Mouse (Mus musculus) midbrain, embryonic 14.5 days (tissue): ENCODE results near the gene Cyth3. TPM values are rescaled to one million over a fixed set of nuclear protein-coding genes. Genes with fewer than 3 reads are reported as not detected.

Experiments used
- ATAC-seq: fragments of 200-750 bp; cut with Nextera tagmentation; 2 replicates; pipeline ENCODE4 v1.8.0; 2017; ENCODE audit warnings: moderate number of reproducible peaks, moderate library complexity; ENCODE audit not compliant: low FRiP score, low TSS enrichment
- DNase-seq: peaks from one replicate; pipeline ENCODE4 v3.0.0-alpha.2; 2015
- H3K27ac ChIP-seq: fragments of 300-500 bp; sonication (generic); replicated peaks from 2 replicates; pipeline ENCODE4 v1.5.1; 2014; ENCODE audit warnings: mild to moderate bottlenecking, low read depth, low read length, moderate library complexity
- H3K27me3 ChIP-seq: fragments of 300-500 bp; sonication (generic); 2 replicates; pipeline ENCODE4 v1.6.1; 2014; ENCODE audit warnings: low read length, control low read depth, mixed read lengths; ENCODE audit not compliant: control insufficient read depth, insufficient read depth
- H3K36me3 ChIP-seq: fragments of 300-500 bp; sonication (generic); 2 replicates; pipeline ENCODE4 v1.6.1; 2014; ENCODE audit warnings: low read length, control low read depth; ENCODE audit not compliant: control insufficient read depth, insufficient read depth
- H3K4me1 ChIP-seq: fragments of 300-500 bp; sonication (generic); 2 replicates; pipeline ENCODE4 v1.6.1; 2014; ENCODE audit warnings: mild to moderate bottlenecking, antibody characterized with exemption, low read length, control low read depth; ENCODE audit not compliant: control insufficient read depth, insufficient read depth
- H3K4me2 ChIP-seq: fragments of 300-500 bp; sonication (generic); 2 replicates; pipeline ENCODE4 v1.6.1; 2014; ENCODE audit warnings: mild to moderate bottlenecking, low read length, moderate library complexity
- H3K4me3 ChIP-seq: fragments of 300-500 bp; sonication (generic); replicated peaks from 2 replicates; pipeline ENCODE4 v1.5.1; 2014; ENCODE audit warnings: low read depth, low read length
- H3K9ac ChIP-seq: fragments of 300-500 bp; sonication (generic); replicated peaks from 2 replicates; pipeline ENCODE4 v1.6.1; 2014; ENCODE audit warnings: mild to moderate bottlenecking, low read length, moderate library complexity
- H3K9me3 ChIP-seq: fragments of 300-500 bp; sonication (generic); 2 replicates; pipeline ENCODE4 v1.6.1; 2016; ENCODE audit warnings: low read length, control low read depth, mixed read lengths; ENCODE audit not compliant: control insufficient read depth
- WGBS: fragments of 180-500 bp; shearing (Covaris S2); extraction: QIAGEN DNeasy Blood & Tissue Kit; methylation state at CpG from one replicate; pipeline ENCODE4 v1.1.7; 2014; 5-methylcytosine and 5-hydroxymethylcytosine counted together
- polyA plus RNA-seq: library from polyadenylated mRNA; unstranded; fragments of >200 nt; fragmentation: Nextera tagmentation; extraction: Ambion mirVana; gene quantifications from 2 replicates; pipeline ENCODE4 v1.2.1, GENCODE M21; 2014

Cyth3 gene
- polyA plus RNA-seq, 1 experiment from 2014 or later = 38.0 TPM

DNA sequence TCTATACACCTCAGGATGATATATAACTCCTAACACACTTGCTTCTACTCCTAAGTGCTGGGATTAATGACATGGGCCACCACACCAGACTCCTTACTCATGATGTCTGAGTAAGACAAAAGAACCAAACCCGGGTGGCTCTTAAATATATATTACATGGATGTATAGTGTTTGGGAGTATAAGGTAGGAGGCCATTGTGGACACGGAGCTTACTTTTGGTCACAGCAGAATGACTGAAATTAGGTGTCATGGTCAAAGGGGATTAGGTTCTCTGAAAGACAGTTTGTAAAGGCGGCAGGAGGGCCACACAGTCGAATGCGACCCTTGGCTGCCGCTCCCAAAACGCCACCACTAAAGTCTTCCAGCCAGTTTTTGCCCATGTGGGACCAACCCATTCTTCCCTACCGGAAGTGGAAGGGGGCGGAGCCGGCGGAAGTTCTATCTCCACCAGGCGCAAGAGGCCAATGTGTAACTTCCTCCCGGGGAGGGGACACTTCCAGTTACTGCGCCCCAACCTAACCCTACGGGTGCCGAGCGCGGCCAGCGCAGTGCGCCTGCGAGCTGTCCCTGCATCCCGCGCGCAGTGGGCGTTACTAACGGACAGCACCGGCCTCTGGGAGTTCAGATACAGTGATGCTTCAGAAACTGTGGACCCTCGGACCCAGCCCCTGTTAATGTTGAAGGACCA is 135.7 kb downstream of the Cyth3 start:
- WGBS = 13% methylated on average over 28 of the region's 28 CpGs
- no peaks in the 10 kb centered on the region for H3K9me3 ChIP-seq

DNA sequence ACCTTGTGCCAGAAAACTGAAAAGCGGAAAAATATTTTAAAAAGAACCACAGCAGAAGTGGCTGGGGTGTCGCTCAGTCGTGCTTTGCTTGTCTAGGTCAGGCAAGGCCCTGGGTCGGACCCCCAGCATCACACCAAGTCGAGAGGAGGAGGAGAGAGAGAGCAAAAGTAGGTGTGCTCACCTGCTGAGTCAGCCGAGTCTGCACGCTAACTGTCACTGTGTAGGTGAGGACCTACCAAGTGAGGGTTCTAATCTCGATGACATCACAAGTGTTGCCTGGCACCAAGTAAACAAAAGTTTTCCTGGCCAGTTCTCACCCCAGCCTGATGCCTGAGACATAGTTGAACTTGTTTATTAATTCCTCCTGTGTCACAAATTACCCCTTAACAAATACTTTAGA is 137.3 kb downstream of the Cyth3 start:
- Histone ChIP-seq H3K36me3 (peaks cover 12% of the 10 kb centered on the region), H3K9ac (0 out of 2 replicates have a peak overlapping the region, but pooled peaks have one; percentile 62), H3K27ac (no peak overlapping the region), H3K4me3 (no peak overlapping the region; the same call in 1 of the 2 replicates), H3K9me3 (no peaks in the 10 kb centered on the region), H3K27me3 (no peaks in the 10 kb centered on the region), H3K4me1 (peaks cover 9% of the 10 kb centered on the region), H3K4me2 (no peak overlapping the region; the same call in 1 of the 2 replicates)
- WGBS = 87% methylated on average over 8 of the region's 8 CpGs
- no peak for DNase-seq
- no peak for ATAC-seq

More for the DNA sequence above, 135.7 kb downstream of the Cyth3 start:
- Histone ChIP-seq H3K4me3 (peak overlapping the region; percentile 49), H3K27ac (peak overlapping the region; percentile 38; the same call in 1 of the 2 replicates), H3K27me3 (no peaks in the 10 kb centered on the region), H3K36me3 (0 out of 2 replicates have a peak, but pooled peaks cover 2% of the 10 kb centered on the region), H3K4me1 (peaks cover 9% of the 10 kb centered on the region), H3K9ac (peak overlapping the region; percentile 62), H3K4me2 (peak overlapping the region; percentile 71)
- ATAC-seq = peak; percentile 87
- peak; percentile 94 for DNase-seq

Other genes with a start within 250 kb of the Cyth3 start
- 134 and 139 TPM in 2 replicates for gene Kdelr2, start 218.6 kb upstream of the Cyth3 start, polyA plus RNA-seq
- 17.6 and 17.8 TPM in 2 replicates for gene Daglb, start 157.9 kb upstream of the Cyth3 start, polyA plus RNA-seq
- 425 and 463 TPM in 2 replicates for gene Rac1, start 94.4 kb upstream of the Cyth3 start, polyA plus RNA-seq
- gene Usp42, start 109.8 kb downstream of the Cyth3 start, polyA plus RNA-seq = 33.9 and 34.3 TPM in 2 replicates
- gene Eif2ak1, start 195.3 kb downstream of the Cyth3 start, polyA plus RNA-seq = 37.0 and 48.9 TPM in 2 replicates